Mouse (Mus musculus): ENCODE measurements around the gene Gm9733. TPM values are rescaled to one million over a fixed set of nuclear protein-coding genes. Genes with fewer than 3 reads are reported as not detected.

Gene Gm9733
- 0.32 TPM in 2 replicates for polyA plus RNA-seq (2012; rRNA removed; ENCODE audit: low replicate concordance)

GRCm38 (mm10) chr3:15332063-15332462, at the start of gene Gm9733:
Gm9733 (minus strand) TSS chr3:15332302.

Other genes with a start within 250 kb of the Gm9733 start
- gene Sirpb1a, start 94.2 kb upstream of the Gm9733 start, polyA plus RNA-seq (2012; rRNA removed; ENCODE audit: low replicate concordance) = 0.29 and 1.4 TPM in 2 replicates
- 0.11 and 0.55 TPM in 2 replicates for gene Sirpb1b, start 242.8 kb upstream of the Gm9733 start, polyA plus RNA-seq (2012; rRNA removed; ENCODE audit: low replicate concordance)

Data from subcutaneous adipose tissue, adult 2 months (tissue).